Mouse (Mus musculus): Measurements from ENCODE around the gene Bsg.

DNA sequence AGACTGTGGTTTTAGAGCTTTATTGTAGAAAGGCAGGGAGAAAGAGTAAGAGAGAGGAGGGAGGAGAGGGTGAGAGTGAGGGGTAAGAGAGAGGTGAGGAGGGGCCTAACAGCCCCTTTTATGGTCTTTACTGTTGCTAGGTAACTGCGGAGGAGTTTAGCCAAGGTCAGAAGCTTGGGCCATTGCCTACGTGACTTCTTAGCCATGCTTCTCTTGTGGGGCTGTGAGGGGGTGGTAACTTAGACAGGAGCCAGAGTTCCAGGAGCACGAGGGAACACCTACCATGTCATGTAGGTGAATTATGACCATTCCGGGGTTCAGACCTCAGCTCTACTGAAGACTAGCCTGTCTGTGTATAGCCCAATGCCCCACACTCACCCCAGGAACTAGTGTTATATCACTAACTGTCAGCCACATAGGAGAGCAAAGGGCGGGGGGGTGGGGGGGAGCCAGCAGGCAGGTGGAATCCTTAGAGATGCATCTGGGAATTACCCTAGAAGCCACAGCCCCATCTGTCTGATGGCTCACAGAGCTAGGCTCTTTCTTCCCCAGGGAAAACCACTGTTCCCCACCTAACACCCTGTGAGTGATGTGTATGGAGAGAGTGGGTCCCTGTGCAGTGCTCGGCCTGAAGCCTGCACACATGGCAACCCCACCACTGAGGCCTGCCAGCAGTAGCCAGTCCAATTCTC is 32.7 kb upstream of the Bsg start:
- TF ChIP-seq CHD2 (IDR thresholded peaks at IDR 0.05; ENCODE audit: low read depth, low read length) (no peak), HCFC1 (IDR thresholded peaks at IDR 0.05; ENCODE audit: borderline replicate concordance, insufficient read depth, low read length) (no peak), ZNF384 (IDR thresholded peaks at IDR 0.05; ENCODE audit: low read depth, low read length) (no peak), ZC3H11A (IDR thresholded peaks at IDR 0.05; ENCODE audit: borderline replicate concordance, low read depth, low read length) (no peak)
